Mouse (Mus musculus): ENCODE results near the gene Rho.

DNA sequence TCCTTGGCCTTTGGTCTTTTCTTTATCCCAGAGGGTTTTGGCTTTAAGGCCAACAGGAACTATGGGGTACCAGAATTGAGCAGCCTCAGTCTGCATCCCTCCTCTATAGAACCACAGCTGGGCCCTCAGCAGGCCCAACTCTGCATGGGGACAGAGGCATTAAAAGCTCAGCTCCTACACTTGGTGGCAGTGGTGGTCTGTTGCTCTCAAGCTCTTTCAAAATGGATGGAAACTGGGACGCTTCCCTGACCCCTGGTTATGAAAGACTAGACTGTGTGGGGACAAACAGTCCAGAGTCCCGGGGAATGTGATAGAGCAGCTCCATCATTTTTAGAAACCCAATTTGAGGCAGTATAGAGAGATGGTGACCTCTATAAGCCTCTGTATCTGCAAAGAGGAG lies 6.5 kb downstream of the Rho start:
- TF ChIP-seq POLR2A (IDR thresholded peaks at IDR 0.05; ENCODE audit: insufficient read length, low read depth), result no peak
- no peak for TF ChIP-seq TCF3 (IDR thresholded peaks at IDR 0.05; ENCODE audit: insufficient read length, low read depth)
- no peak for TF ChIP-seq TCF12 (IDR thresholded peaks at IDR 0.05; ENCODE audit: insufficient read depth, poor library complexity, severe bottlenecking)
- TF ChIP-seq E2F4 (IDR thresholded peaks at IDR 0.05; ENCODE audit: insufficient read depth), result no peak
